15 mouse cellular contexts compared by ENCODE assay signal in genomic region chr19:55491126-55492076, GRCm38 (mm10).
DNase-seq lines count a peak whose midpoint lies in the region; ATAC-seq and TF ChIP-seq lines count a peak whose summit lies in the region.
"Had no signal": no experiment of that assay in that cellular context is flagged by ENCODE, and none has a peak within 500 bp of the region (broad histone marks: within the 10 kb centered on the region; RNA-seq: fewer than 3 reads in every experiment).

No protein-coding gene starts in this region.

- peak; percentile 72 for DNase-seq in kidney, postnatal 0 days (ENCODE audit: low spot score)
- no peak for DNase-seq in kidney, postnatal 25 days
- DNase-seq in CH12.LX (ENCODE audit: extremely low read depth): peak; percentile 26
- peak; percentile 84 for DNase-seq in ES-CJ7 (ENCODE audit: low read depth, low spot score)
- peak; percentile 41 for DNase-seq in embryo, embryonic 9.5 days (ENCODE audit: extremely low spot score)
- no peak for DNase-seq in T-cell, adult 2 months (ENCODE audit: low spot score)
- no peak for DNase-seq in cerebellum, adult 11-12 months
- DNase-seq in adrenal gland, adult (ENCODE audit: inconsistent age in 2 of 2, low spot score in 1 of 2): no peak
- DNase-seq: adrenal gland, adult 2 months; heart, postnatal 14 days; layer of hippocampus, adult 9-11 months; left cerebral cortex, postnatal 4 days; thymus, adult 2 months had no signal

- H3K79me2 ChIP-seq in CH12.LX (replicated peaks; ENCODE audit: control insufficient read depth, extremely low read depth, insufficient read depth, poor library complexity, severe bottlenecking): no peaks in the 10 kb centered on the region; the same call in 1 of the 2 replicates

- no peak for TF ChIP-seq POLR2A in CH12.LX (IDR thresholded peaks at IDR 0.05; ENCODE audit: low read depth, low read length)

- H3K4me1 ChIP-seq in kidney, postnatal 0 days (replicated peaks; ENCODE audit: insufficient read depth, low read length): peaks cover 17% of the 10 kb centered on the region
- H3K4me1 ChIP-seq in CH12.LX (ENCODE audit: control insufficient read depth in 1 of 2, insufficient read depth in 2 of 2): peaks cover 6 to 27% of the 10 kb centered on the region in 2 experiments

- no peak overlapping the region for H3K27ac ChIP-seq in kidney, postnatal 0 days
- H3K27ac ChIP-seq in CH12.LX (ENCODE audit: insufficient read depth, low read depth): no peak overlapping the region

- in situ Hi-C loops in CH12.LX (cut with MboI; ENCODE audit: low pct_ligation_motif_present, low pct_unique_long_range_greater_than_20kb, low sequenced_read_pairs): no loop called here

- WGBS in kidney, postnatal 0 days: 16% methylated on average over 15 of the region's 15 CpGs

- TF ChIP-seq RAD21 in CH12.LX (IDR thresholded peaks at IDR 0.05; ENCODE audit: low read depth, low read length): no peak

- no peak overlapping the region for H3K9ac ChIP-seq in kidney, postnatal 0 days (ENCODE audit: low read depth, low read length)
- no peak overlapping the region for H3K9ac ChIP-seq in CH12.LX (ENCODE audit: insufficient read depth, low read depth)

- H3K27me3 ChIP-seq in kidney, postnatal 0 days (ENCODE audit: insufficient read depth, low read length): no peaks in the 10 kb centered on the region
- H3K27me3 ChIP-seq in CH12.LX (replicated peaks): no peaks in the 10 kb centered on the region

- dilution Hi-C loops in CH12.LX (cut with MboI; ENCODE audit: extremely low pct_ligation_motif_present, extremely low pct_unique_long_range_greater_than_20kb, low sequenced_read_pairs): no loop called here

- H3K36me3 ChIP-seq in kidney, postnatal 0 days (ENCODE audit: insufficient read depth, low read length): no peaks in the 10 kb centered on the region
- peaks cover 0 to 18% of the 10 kb centered on the region in 2 experiments for H3K36me3 ChIP-seq in CH12.LX (replicated peaks in 1 of 2; ENCODE audit: control insufficient read depth in 1 of 2, insufficient read depth in 1 of 2, low read length in 1 of 2)

- no peak overlapping the region for H3K4me2 ChIP-seq in kidney, postnatal 0 days (ENCODE audit: low read length)
- no peak overlapping the region for H3K4me2 ChIP-seq in CH12.LX (ENCODE audit: insufficient read depth, low read depth, poor library complexity, severe bottlenecking)

- H3K4me3 ChIP-seq in kidney, postnatal 0 days (replicated peaks; ENCODE audit: low read depth, low read length): no peak overlapping the region
- H3K4me3 ChIP-seq in CH12.LX (replicated peaks in 1 of 3; ENCODE audit: low read depth in 2 of 3, low read length in 2 of 3, poor library complexity in 1 of 3): no peak overlapping the region
- H3K4me3 ChIP-seq: erythroblast, embryonic 14.5 days had no signal

- H3K9me3 ChIP-seq in kidney, postnatal 0 days (replicated peaks; ENCODE audit: low read length): no peaks in the 10 kb centered on the region
- H3K9me3 ChIP-seq in CH12.LX (replicated peaks; ENCODE audit: low read length): no peaks in the 10 kb centered on the region

- ATAC-seq in kidney, postnatal 0 days (replicated peaks; ENCODE audit: low FRiP score, low read depth): no peak
- ATAC-seq: midbrain, embryonic 16.5 days had no signal

- TF ChIP-seq EP300 in CH12.LX (IDR thresholded peaks at IDR 0.05; ENCODE audit: low read length): no peak

- no peak for TF ChIP-seq CTCF in kidney, postnatal 0 days (IDR thresholded peaks at IDR 0.05; ENCODE audit: low read depth)
- TF ChIP-seq CTCF in CH12.LX (conservative IDR thresholded peaks at IDR 0.05 in 1 of 2, IDR thresholded peaks at IDR 0.05 in 1 of 2; ENCODE audit: low read depth in 2 of 2, low read length in 2 of 2): no peak

TF ChIP-seq in CH12.LX, 34 proteins besides CTCF, POLR2A, EP300 and RAD21:
- 0 out of 2 replicates have a peak, but pooled peaks have one; percentile 23 for TF ChIP-seq ZNF384 (IDR thresholded peaks at IDR 0.05; ENCODE audit: low read depth, low read length)
- no peak for TF ChIP-seq MYC (IDR thresholded peaks at IDR 0.05; ENCODE audit: low read depth, low read length)
- TF ChIP-seq BHLHE40 (IDR thresholded peaks at IDR 0.05; ENCODE audit: low read depth, low read length): peak; percentile 49; the same call in 1 of the 2 replicates

Comparison
In these comparisons a context has a peak if more than half of its experiments do, and no peak if none do; other contexts are left out.
1. DNase-seq: peak in kidney, postnatal 0 days (single experiment), CH12.LX (single experiment), ES-CJ7 (single experiment) and embryo, embryonic 9.5 days (single experiment); none in kidney, postnatal 25 days (0 of 2), T-cell, adult 2 months (single experiment), cerebellum, adult 11-12 months (single experiment) and adrenal gland, adult (0 of 2).